Mouse (Mus musculus) neural tube, embryonic 13.5 days (tissue): Measurements from ENCODE around the gene Taar8c. TPM values are rescaled to one million over a fixed set of nuclear protein-coding genes. Genes with fewer than 3 reads are reported as not detected.
"Not testable (repeated sequence)": the region's sequence is repeated elsewhere in the genome, so short reads cannot be mapped to it uniquely, and the experiment has no call there.

Source experiments
- ATAC-seq: fragments of 200-750 bp; cut with Nextera tagmentation; 2 replicates; pipeline ENCODE4 v1.8.0; 2017; ENCODE audit warnings: low read depth, mild to moderate bottlenecking, moderate TSS enrichment, moderate library complexity
- H3K27ac ChIP-seq: fragments of 300-500 bp; sonication (generic); replicated peaks from 2 replicates; pipeline ENCODE4 v1.5.1; 2015; ENCODE audit warnings: moderate library complexity, mild to moderate bottlenecking, inconsistent platforms
- H3K27me3 ChIP-seq: fragments of 300-500 bp; sonication (generic); 2 replicates; pipeline ENCODE4 v1.6.1; 2015; ENCODE audit warnings: mild to moderate bottlenecking, inconsistent platforms
- H3K36me3 ChIP-seq: fragments of 300-500 bp; sonication (generic); 2 replicates; pipeline ENCODE4 v1.6.1; 2015; ENCODE audit warnings: mild to moderate bottlenecking, inconsistent platforms
- H3K4me1 ChIP-seq: fragments of 300-500 bp; sonication (generic); replicated peaks from 2 replicates; pipeline ENCODE4 v1.6.1; 2015; ENCODE audit warnings: inconsistent platforms
- H3K4me2 ChIP-seq: fragments of 300-500 bp; sonication (generic); 2 replicates; pipeline ENCODE4 v1.6.1; 2015; ENCODE audit warnings: inconsistent platforms, mild to moderate bottlenecking, moderate library complexity
- H3K4me3 ChIP-seq: fragments of 300-500 bp; sonication (generic); 2 replicates; pipeline ENCODE4 v1.5.1; 2015; ENCODE audit warnings: mild to moderate bottlenecking, inconsistent platforms
- H3K9ac ChIP-seq: fragments of 300-500 bp; sonication (generic); 2 replicates; pipeline ENCODE4 v1.6.1; 2015; ENCODE audit warnings: moderate library complexity, mild to moderate bottlenecking, inconsistent platforms
- H3K9me3 ChIP-seq: fragments of 300-500 bp; sonication (generic); 2 replicates; pipeline ENCODE4 v1.6.1; 2016; ENCODE audit warnings: inconsistent platforms
- WGBS: fragments of 180-500 bp; shearing (Covaris S2); methylation state at CpG from one replicate; pipeline ENCODE4 v1.1.7; 2015; 5-methylcytosine and 5-hydroxymethylcytosine counted together
- polyA plus RNA-seq: library from polyadenylated mRNA; unstranded; fragments of >200 nt; fragmentation: Nextera tagmentation; extraction: Ambion mirVana; gene quantifications from 2 replicates; pipeline ENCODE4 v1.2.1, GENCODE M21; 2015

Taar8c gene
- polyA plus RNA-seq, 1 experiment from 2014 or later = not detected

GRCm38 (mm10) chr10:24108236-24108635 is 6.5 kb upstream of the Taar8c start:
- WGBS = 56% methylated on average over 3 of the region's 3 CpGs
- no peak for ATAC-seq

GRCm38 (mm10) chr10:24107747-24108146 is 6.0 kb upstream of the Taar8c start:
- Histone ChIP-seq H3K27ac (no peak overlapping the region), H3K4me2 (no peak overlapping the region), H3K9me3 (no peaks in the 10 kb centered on the region), H3K36me3 (no peaks in the 10 kb centered on the region), H3K4me3 (no peak overlapping the region), H3K27me3 (no peaks in the 10 kb centered on the region), H3K4me1 (no peaks in the 10 kb centered on the region), H3K9ac (no peak overlapping the region)
- 75% methylated on average over 5 of the region's 5 CpGs for WGBS
- no peak for ATAC-seq

More at GRCm38 (mm10) chr10:24108236-24108635, 6.5 kb upstream of the Taar8c start:
- Histone ChIP-seq H3K9me3 (no peaks in the 10 kb centered on the region), H3K4me1 (no peaks in the 10 kb centered on the region), H3K4me3 (no peak overlapping the region), H3K27me3 (no peaks in the 10 kb centered on the region), H3K4me2 (no peak overlapping the region), H3K9ac (no peak overlapping the region), H3K27ac (no peak overlapping the region), H3K36me3 (no peaks in the 10 kb centered on the region)

- H3K27ac ChIP-seq, H3K9ac ChIP-seq, H3K9me3 ChIP-seq, H3K36me3 ChIP-seq, H3K4me2 ChIP-seq, H3K4me1 ChIP-seq, H3K27me3 ChIP-seq, ATAC-seq, H3K4me3 ChIP-seq: not testable (repeated sequence)
- 58% methylated on average over 1 of the region's 1 CpGs for WGBS
These were observed 1.6 kb upstream of the Taar8c start for GRCm38 (mm10) chr10:24103299-24103698.

GRCm38 (mm10) chr10:24097010-24097409 is 4.7 kb downstream of the Taar8c start:
- not testable (repeated sequence) for H3K36me3 ChIP-seq, H3K9me3 ChIP-seq, H3K4me2 ChIP-seq, H3K4me1 ChIP-seq, H3K27ac ChIP-seq, H3K9ac ChIP-seq, H3K4me3 ChIP-seq, ATAC-seq, H3K27me3 ChIP-seq
- WGBS = 71% methylated on average over 2 of the region's 2 CpGs

GRCm38 (mm10) chr10:24092194-24092593 is 9.5 kb downstream of the Taar8c start, which contains the start of gene Taar8b:
Gene Taar8b (minus strand): TSS chr10:24092294.
- H3K4me1 ChIP-seq = no peaks in the 10 kb centered on the region
- H3K4me3 ChIP-seq = no peak within 1 kb of the TSS
- H3K4me2 ChIP-seq = no peak within 1 kb of the TSS
- H3K36me3 ChIP-seq = no peaks in the 10 kb centered on the region
- no peak within 1 kb of the TSS for H3K9ac ChIP-seq
- 78% methylated on average over 2 of the region's 2 CpGs for WGBS
- no peak for ATAC-seq
- no peaks in the 10 kb centered on the region for H3K9me3 ChIP-seq
- H3K27me3 ChIP-seq = no peaks in the 10 kb centered on the region
- H3K27ac ChIP-seq = no peak within 1 kb of the TSS

GRCm38 (mm10) chr10:24087168-24087567 is 14.5 kb downstream of the Taar8c start:
- Histone ChIP-seq H3K9ac (no peak overlapping the region), H3K27me3 (no peaks in the 10 kb centered on the region), H3K4me3 (no peak overlapping the region), H3K4me1 (no peaks in the 10 kb centered on the region), H3K9me3 (no peaks in the 10 kb centered on the region), H3K36me3 (no peaks in the 10 kb centered on the region), H3K4me2 (no peak overlapping the region), H3K27ac (no peak overlapping the region)
- no peak for ATAC-seq
- 100% methylated on average over 2 of the region's 2 CpGs for WGBS

DNA sequence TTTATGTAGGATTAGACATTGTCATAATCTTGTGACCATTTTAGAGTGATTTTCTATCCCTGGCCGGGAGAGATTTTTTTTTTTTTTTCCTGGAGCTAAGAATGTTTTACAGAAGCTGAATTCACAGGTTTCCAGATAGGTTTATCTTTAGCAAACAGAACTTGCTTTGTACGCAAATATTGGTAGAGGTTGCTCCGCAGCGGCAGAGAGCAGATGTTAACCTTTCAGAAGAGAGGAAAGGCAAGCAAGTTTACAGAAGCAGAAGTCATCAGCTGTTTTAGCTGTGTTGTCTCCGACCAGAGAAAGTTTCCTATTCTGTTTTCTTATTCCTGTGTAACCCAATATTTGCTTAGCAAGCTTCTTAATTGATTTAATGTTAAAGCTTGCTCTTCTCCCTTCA is 15.2 kb downstream of the Taar8c start:
- H3K9ac ChIP-seq = no peak overlapping the region
- 89% methylated on average over 5 of the region's 5 CpGs for WGBS
- no peak overlapping the region for H3K4me2 ChIP-seq
- H3K36me3 ChIP-seq = no peaks in the 10 kb centered on the region
- H3K4me1 ChIP-seq = no peaks in the 10 kb centered on the region
- H3K4me3 ChIP-seq = no peak overlapping the region
- ATAC-seq = no peak
- no peak overlapping the region for H3K27ac ChIP-seq
- no peaks in the 10 kb centered on the region for H3K9me3 ChIP-seq
- H3K27me3 ChIP-seq = no peaks in the 10 kb centered on the region

- Histone ChIP-seq H3K4me3 (no peak overlapping the region), H3K27ac (no peak overlapping the region), H3K4me2 (no peak overlapping the region), H3K9ac (no peak overlapping the region), H3K4me1 (no peaks in the 10 kb centered on the region), H3K9me3 (no peaks in the 10 kb centered on the region), H3K36me3 (no peaks in the 10 kb centered on the region), H3K27me3 (no peaks in the 10 kb centered on the region)
- WGBS = 61% methylated on average over 5 of the region's 5 CpGs
- ATAC-seq = no peak
These were observed 15.8 kb downstream of the Taar8c start for GRCm38 (mm10) chr10:24085936-24086335.

- Histone ChIP-seq H3K4me3 (no peak overlapping the region), H3K4me1 (no peaks in the 10 kb centered on the region), H3K4me2 (no peak overlapping the region), H3K9ac (no peak overlapping the region), H3K36me3 (no peaks in the 10 kb centered on the region), H3K9me3 (no peaks in the 10 kb centered on the region), H3K27me3 (no peaks in the 10 kb centered on the region), H3K27ac (no peak overlapping the region)
- 31% methylated on average over 3 of the region's 3 CpGs for WGBS
- ATAC-seq = no peak
These were observed 21.5 kb downstream of the Taar8c start for GRCm38 (mm10) chr10:24080166-24080565.

DNA sequence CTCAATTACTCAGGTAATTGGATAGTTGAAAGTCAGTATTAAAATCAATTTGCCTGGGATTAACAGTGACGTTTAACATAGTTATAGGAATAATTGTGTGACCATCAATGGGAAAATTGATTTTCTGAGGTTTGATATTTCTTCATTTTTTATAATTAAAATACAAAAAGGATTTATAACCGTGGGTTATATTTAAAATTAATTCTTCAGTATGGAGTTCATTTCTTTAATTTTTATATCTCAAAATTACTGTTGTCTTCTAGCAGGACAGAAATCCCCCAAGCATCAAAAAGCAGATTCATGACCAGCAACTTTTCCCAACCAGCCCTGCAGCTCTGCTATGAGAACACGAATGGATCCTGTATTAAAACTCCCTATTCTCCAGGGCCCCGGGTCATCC is 25.5 kb downstream of the Taar8c start, which contains the start of gene Taar8a:
Gene Taar8a, plus strand, starts transcription at position 301 of the 400 bp plus-strand sequence.
- not testable (repeated sequence) for H3K27ac ChIP-seq, H3K4me3 ChIP-seq, H3K9me3 ChIP-seq, H3K4me1 ChIP-seq, H3K36me3 ChIP-seq, ATAC-seq, H3K9ac ChIP-seq, H3K27me3 ChIP-seq, H3K4me2 ChIP-seq
- WGBS = 85% methylated on average over 2 of the region's 4 CpGs

- H3K27ac ChIP-seq, H3K4me2 ChIP-seq, H3K9ac ChIP-seq, H3K27me3 ChIP-seq, H3K4me1 ChIP-seq, H3K9me3 ChIP-seq, H3K4me3 ChIP-seq, ATAC-seq, H3K36me3 ChIP-seq: not testable (repeated sequence)
- WGBS = 56% methylated on average over 2 of the region's 2 CpGs
These were observed 27.0 kb downstream of the Taar8c start for GRCm38 (mm10) chr10:24074751-24075150.

- H3K4me3 ChIP-seq = no peak overlapping the region
- no peaks in the 10 kb centered on the region for H3K4me1 ChIP-seq
- no peak overlapping the region for H3K9ac ChIP-seq
- no peaks in the 10 kb centered on the region for H3K36me3 ChIP-seq
- no peaks in the 10 kb centered on the region for H3K9me3 ChIP-seq
- no peaks in the 10 kb centered on the region for H3K27me3 ChIP-seq
- no peak overlapping the region for H3K4me2 ChIP-seq
- 91% methylated on average over 3 of the region's 3 CpGs for WGBS
- H3K27ac ChIP-seq = no peak overlapping the region
- ATAC-seq = no peak
These were observed 42.7 kb downstream of the Taar8c start for GRCm38 (mm10) chr10:24058986-24059385.

DNA sequence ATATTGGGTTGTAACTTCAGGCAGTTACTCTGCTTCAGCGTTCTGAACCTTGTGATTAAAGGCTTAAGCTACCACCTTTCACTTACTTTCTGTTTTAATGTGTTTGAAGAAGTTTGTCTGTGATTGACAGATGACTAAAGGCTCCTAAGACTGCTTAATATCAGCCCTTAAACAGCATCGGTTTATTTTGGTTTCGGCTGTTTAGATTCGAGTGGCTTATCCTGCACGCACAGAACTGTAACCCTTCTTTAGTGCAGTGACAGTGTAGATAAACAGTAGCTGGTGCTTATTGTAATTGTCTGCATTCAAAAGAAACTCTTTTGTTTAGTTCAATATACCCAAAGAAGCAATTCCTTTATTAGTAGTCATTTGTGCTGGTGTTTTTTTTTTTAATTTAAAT is 49.7 kb downstream of the Taar8c start:
- Histone ChIP-seq H3K36me3 (no peaks in the 10 kb centered on the region), H3K27me3 (no peaks in the 10 kb centered on the region), H3K4me3 (no peak overlapping the region), H3K4me2 (no peak overlapping the region), H3K9ac (no peak overlapping the region), H3K27ac (no peak overlapping the region), H3K4me1 (no peaks in the 10 kb centered on the region), H3K9me3 (no peaks in the 10 kb centered on the region)
- no peak for ATAC-seq
- 80% methylated on average over 5 of the region's 5 CpGs for WGBS
